Mouse (Mus musculus): ENCODE measurements at regions not wholly inside any gene's neighbourhood (a gene's known extent, or its start where the extent isn't known, plus 50 kb on each side); places are given as distances from the start of the nearest gene placed in this dataset.

DNA sequence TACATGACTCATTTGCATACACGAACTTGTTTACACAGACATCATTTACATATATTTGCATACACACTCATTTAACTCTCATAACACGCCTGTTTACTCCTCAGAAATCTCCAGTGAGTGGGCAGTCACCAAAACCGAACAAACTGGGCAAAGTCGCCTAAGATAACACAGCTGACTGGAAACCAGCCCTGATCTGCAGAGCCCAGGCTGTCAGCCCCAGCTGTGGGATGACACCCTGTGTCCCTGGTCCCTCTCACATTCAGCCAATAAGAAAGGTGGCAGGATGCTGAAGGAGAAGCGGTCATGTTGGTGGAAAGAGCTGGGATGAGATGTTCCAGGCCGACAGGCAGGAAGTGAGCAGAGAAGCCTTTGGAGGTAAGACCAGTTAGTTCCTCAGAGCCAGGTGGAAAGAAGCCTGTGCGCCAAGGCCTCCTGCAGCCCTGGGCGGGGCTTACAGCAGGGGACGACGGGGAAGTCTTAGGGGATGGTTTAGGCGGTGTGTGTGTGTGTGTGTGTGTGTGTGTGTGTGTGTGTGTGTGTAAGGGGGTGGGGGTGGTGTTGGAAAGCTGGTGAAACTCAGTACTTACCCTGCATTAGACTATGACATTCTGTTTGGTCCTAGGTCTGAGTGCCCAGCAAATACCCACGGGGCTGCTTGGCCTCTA, 69.8 kb upstream of the Slc45a1 start:
- TF ChIP-seq CTCF (IDR thresholded peaks at IDR 0.05; ENCODE audit: borderline replicate concordance, extremely low read depth, insufficient read depth, insufficient read length) (no peak), POLR2A (IDR thresholded peaks at IDR 0.05; ENCODE audit: borderline replicate concordance, extremely low read depth, insufficient read depth, insufficient read length, poor library complexity, severe bottlenecking) (no peak)
- DNase-seq (ENCODE audit: low read depth): no peak

DNA sequence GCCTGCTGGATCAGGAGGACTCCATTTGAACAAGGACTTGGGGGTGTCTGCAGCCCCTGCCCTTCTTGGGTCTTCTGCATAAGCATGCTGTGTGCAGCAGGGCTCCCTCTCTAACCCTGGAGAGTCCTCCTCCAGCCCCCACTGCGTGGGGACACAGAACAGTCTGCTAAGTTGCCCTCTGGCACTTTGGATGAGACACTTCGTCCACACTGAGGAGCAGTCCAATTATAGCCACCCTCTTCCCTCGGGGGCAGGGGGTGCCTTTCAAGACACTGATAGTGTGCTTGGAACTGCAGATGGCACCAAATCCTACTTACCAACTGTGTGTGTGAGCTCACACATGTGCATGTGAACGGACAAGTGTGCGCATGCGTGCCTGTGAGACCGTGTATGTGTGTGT, 65.9 kb upstream of the Slc45a1 start:
- no peak for DNase-seq (ENCODE audit: low read depth)

DNA sequence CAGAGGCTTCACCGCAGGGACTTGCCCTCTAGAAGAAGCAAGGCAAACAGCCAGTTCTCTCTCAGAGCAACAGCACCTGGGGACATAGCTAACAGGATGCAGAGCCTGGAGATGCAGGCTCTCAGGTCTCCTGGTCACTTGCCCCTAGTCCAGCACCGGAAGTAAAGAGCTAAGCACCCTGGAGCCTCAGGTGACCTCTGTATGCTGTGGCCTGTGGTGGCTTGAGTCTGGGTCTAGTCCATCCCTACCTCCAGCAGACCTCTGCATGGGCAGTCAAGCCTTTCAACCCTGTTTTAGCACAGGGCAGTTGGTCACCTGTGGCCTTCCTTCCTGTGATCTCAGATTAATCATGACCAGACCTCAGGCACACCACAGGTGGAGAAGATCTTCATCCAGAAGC, 63.1 kb upstream of the Slc45a1 start:
- DNase-seq (ENCODE audit: low read depth): no peak
- TF ChIP-seq CTCF (IDR thresholded peaks at IDR 0.05; ENCODE audit: borderline replicate concordance, extremely low read depth, insufficient read depth, insufficient read length): no peak
- TF ChIP-seq POLR2A (IDR thresholded peaks at IDR 0.05; ENCODE audit: borderline replicate concordance, extremely low read depth, insufficient read depth, insufficient read length, poor library complexity, severe bottlenecking): no peak

More for the DNA sequence above, 65.9 kb upstream of the Slc45a1 start:
- TF ChIP-seq POLR2A (IDR thresholded peaks at IDR 0.05; ENCODE audit: borderline replicate concordance, extremely low read depth, insufficient read depth, insufficient read length, poor library complexity, severe bottlenecking): no peak

DNA sequence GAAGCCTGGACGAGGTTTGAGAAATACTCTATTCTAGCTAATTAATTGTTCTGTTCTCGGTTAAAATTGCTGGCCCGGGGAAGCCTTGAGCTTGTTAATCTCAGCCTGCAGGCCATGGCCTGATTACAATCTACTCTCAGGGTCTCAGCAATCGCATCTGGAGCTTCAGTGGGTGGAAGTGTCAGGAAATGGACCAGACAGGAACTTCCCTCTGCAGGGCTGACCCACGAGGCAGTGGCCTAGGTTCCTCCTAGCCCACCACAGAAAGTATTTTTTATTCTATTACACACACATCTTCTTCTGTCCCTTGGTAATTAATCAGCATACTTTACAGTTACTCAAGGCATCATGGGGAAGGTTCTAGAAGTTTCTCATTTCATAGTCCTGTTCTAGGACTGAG, 61.3 kb upstream of the Slc45a1 start:
- DNase-seq (ENCODE audit: low read depth): no peak
- TF ChIP-seq CTCF (IDR thresholded peaks at IDR 0.05; ENCODE audit: borderline replicate concordance, extremely low read depth, insufficient read depth, insufficient read length) (no peak), POLR2A (IDR thresholded peaks at IDR 0.05; ENCODE audit: borderline replicate concordance, extremely low read depth, insufficient read depth, insufficient read length, poor library complexity, severe bottlenecking) (no peak)

DNA sequence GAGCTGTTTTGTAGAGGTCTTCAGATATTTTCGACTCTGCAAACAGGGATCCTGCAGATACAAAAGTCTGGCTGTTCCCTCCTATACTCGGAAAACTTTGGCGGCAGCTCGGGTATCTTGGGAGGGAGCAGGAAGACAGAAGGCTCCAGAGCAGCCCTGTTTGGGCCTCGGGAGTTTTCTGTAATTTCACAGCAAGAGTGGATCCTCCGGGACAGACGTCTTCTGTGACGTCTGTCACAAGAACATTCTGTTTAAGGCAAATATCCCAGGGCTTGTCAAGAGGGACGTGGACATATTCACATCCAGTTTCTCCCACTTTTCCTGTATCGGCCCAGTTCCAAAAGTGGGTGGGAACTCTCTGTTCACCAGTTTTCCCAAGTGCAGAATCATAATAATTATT, 60.9 kb upstream of the Slc45a1 start:
- DNase-seq (ENCODE audit: low read depth): no peak
- TF ChIP-seq CTCF (IDR thresholded peaks at IDR 0.05; ENCODE audit: borderline replicate concordance, extremely low read depth, insufficient read depth, insufficient read length) (no peak), POLR2A (IDR thresholded peaks at IDR 0.05; ENCODE audit: borderline replicate concordance, extremely low read depth, insufficient read depth, insufficient read length, poor library complexity, severe bottlenecking) (no peak)

DNA sequence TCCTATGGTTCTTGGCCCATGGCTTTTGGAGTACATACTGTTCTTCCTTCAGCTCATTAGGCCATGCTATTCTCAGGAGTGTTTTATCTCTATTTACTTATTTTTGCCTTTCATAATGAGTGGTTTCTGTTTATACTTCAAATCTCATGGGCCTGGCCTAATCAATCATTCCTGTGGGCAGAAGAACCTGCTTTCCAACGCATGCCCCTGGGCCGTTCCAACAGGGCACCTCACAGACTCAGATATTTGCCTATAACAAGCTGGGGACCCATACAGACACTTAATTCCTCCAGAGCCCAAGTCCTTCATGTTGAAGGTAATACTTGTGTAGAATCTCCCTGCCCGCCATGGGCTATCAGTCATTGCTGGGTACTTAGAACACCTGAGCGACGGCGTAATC, 59.7 kb upstream of the Slc45a1 start:
- DNase-seq (ENCODE audit: low read depth): no peak
- TF ChIP-seq POLR2A (IDR thresholded peaks at IDR 0.05; ENCODE audit: borderline replicate concordance, extremely low read depth, insufficient read depth, insufficient read length, poor library complexity, severe bottlenecking) (no peak), CTCF (IDR thresholded peaks at IDR 0.05; ENCODE audit: borderline replicate concordance, extremely low read depth, insufficient read depth, insufficient read length) (no peak)

DNA sequence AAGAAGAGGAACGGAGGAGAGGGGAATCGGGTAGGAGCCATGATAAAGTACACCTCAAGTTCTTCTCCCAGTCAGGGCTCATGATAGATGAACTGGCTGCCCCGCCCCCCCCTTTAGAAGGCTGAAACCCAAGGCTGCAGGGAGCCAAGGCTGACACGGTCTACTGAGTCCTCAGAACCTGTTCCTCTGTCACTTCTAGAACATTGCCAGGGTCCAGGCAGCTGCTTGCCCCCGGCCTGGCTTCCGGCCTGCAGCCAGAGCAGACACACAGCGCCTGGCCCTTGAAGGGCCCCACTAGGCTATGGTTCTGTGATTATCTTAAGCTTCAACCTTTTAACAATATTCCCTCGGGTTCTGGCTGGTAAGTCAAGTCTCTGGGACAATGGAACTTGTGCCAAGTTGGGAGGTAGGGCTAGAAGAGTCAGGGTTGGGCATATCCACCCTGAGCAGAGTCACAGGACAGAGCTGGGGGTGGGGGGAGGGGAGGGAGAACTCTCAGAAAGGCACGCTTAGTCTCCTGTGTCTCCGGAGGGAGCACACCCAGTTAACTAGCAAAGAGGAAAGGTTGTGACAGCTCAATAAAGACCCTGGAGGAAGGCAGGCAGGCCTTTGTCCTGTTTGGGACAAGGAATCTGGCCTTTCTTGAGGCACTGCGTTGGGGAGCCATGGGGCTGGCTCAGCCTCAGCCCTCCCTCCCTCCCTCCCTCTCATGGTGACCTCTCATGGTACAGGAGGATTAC, 57.6 kb upstream of the Slc45a1 start:
- TF ChIP-seq POLR2A (IDR thresholded peaks at IDR 0.05; ENCODE audit: borderline replicate concordance, extremely low read depth, insufficient read depth, insufficient read length, poor library complexity, severe bottlenecking) (no peak), CTCF (IDR thresholded peaks at IDR 0.05; ENCODE audit: borderline replicate concordance, extremely low read depth, insufficient read depth, insufficient read length) (no peak)
- no peak for DNase-seq (ENCODE audit: low read depth)

DNA sequence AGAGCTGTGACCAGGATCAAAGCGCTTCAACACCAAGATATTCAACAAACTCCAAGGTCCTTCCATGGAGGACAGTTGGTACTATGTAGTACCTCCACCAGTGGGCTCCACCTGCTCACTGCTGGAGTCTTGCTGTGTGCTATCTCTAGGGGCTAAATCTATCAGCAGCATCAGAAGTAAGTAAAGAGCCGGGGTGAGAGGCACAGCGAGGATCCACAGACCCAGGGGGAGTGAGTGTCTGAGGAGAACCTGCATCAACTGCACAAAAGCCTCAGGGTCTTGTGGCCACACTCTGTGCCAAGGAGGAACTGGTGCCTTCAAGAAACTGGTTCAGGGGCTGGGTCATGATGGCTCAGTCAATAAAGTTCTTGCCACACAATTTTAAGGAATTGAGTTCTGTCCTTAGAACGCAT, 56.6 kb upstream of the Slc45a1 start:
- TF ChIP-seq POLR2A (IDR thresholded peaks at IDR 0.05; ENCODE audit: borderline replicate concordance, extremely low read depth, insufficient read depth, insufficient read length, poor library complexity, severe bottlenecking): no peak
- TF ChIP-seq CTCF (IDR thresholded peaks at IDR 0.05; ENCODE audit: borderline replicate concordance, extremely low read depth, insufficient read depth, insufficient read length): no peak; the same call in 1 of the 2 replicates
- DNase-seq (ENCODE audit: low read depth): no peak

DNA sequence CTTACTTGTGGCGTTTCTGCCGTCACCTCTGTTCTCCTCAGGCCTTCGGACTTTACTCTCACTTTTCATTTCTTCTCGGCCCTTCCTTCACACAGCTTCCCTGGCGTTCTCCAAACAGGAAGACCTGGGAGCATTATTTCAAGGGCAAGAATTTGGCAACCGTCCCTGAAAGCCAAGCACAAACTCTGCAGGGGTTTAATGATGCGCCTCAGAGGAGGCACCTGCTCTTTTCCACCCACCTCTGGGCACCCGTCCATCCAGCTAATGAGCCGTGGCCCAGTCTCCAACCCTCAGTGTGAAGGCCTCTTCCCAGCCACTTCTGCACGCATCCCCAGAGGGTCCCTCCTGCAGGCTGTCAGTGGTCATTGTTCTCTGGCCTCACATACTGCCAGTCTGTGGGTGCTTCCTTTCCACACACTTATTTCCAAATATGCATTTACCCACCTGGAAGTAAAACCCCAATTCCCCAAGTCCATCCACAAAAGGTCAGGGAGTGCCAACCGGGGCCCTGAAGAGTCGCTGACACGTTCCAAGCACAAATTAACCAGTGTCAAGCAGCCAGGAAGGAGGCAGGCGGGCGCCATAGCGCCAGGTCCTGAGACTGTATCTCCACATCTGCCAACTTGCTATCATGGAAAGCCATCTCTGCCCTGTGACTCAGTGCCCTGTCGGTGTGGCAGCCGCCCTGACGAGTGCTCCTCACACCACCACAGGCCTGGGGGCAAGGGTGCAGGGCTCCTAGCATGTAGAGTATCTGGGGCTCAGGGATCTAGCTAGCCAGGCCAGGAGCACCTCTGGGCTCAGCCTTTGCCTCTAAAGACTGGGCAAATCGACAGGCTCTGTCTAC, 56.0 kb upstream of the Slc45a1 start:
- peak; percentile 55 for DNase-seq (ENCODE audit: low read depth)
- TF ChIP-seq POLR2A (IDR thresholded peaks at IDR 0.05; ENCODE audit: borderline replicate concordance, extremely low read depth, insufficient read depth, insufficient read length, poor library complexity, severe bottlenecking): no peak
- TF ChIP-seq CTCF (IDR thresholded peaks at IDR 0.05; ENCODE audit: borderline replicate concordance, extremely low read depth, insufficient read depth, insufficient read length): no peak

DNA sequence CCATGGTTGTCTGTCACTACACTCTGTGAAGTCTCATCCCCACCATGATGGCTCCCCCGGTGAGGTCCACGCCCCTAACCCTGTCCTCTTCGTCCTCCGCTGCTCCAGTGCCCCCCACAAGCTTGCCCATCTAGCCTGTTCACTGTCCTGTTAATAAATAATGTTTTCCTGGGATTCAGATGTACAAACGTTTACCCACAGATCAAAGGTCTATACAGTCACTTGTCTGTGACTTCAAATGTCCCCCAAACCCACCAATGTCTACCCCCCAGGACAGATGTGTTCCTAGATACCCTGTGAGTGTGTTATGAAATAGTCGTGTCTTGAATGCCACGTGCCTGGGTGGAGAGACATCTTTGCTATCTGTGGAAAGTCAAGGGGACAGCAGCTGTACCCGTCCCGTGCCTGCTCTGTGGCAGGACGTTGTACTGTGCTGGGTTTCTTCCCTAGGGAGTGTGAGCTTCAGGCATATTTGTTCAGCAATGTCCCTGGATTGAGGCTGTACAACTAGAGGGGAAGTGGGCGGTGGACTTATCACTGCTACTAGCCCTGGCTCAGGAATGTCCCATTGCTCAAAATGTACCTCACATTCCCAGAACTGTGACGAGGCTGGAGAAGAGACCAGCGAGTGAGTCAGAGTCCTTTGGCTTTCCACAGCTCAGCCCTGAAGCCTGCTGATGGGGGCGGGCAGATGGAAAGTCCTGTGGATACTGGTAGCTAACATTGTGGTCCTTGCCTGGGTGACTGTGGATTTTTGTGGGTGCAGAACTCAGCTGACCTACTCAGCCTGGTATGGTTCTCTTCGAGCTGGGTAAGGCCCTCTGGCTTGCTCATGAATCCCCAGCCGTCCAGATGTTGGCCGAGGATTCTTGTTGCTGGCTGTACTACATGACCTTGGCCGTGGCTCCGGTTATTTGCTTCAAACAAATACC, 55.1 kb upstream of the Slc45a1 start:
- no peak for TF ChIP-seq CTCF (IDR thresholded peaks at IDR 0.05; ENCODE audit: borderline replicate concordance, extremely low read depth, insufficient read depth, insufficient read length)
- no peak for TF ChIP-seq POLR2A (IDR thresholded peaks at IDR 0.05; ENCODE audit: borderline replicate concordance, extremely low read depth, insufficient read depth, insufficient read length, poor library complexity, severe bottlenecking)
- DNase-seq (ENCODE audit: low read depth): no peak
